Mouse (Mus musculus) CH12.LX (cell line): ENCODE results near the gene Crtc3. TPM values are rescaled to one million over a fixed set of nuclear protein-coding genes. Genes with fewer than 3 reads are reported as not detected.

Experiments
- DNase-seq: peaks from one replicate; pipeline ENCODE4 v3.0.0-alpha.2; 2013; ENCODE audit errors: extremely low read depth
- H3K27ac ChIP-seq: 2 replicates; pipeline ENCODE4 v1.5.1; 2012; ENCODE audit warnings: low read depth, mild to moderate bottlenecking, control low read depth, moderate library complexity; ENCODE audit not compliant: insufficient read depth
- H3K27me3 ChIP-seq: replicated peaks from 2 replicates; pipeline ENCODE3; 2012; ENCODE audit warnings: inconsistent platforms
- H3K36me3 ChIP-seq, 2 experiments: replicated peaks in 1 of 2; 2 replicates each; pipeline versions ENCODE3 to v1.6.1; 2012; ENCODE audit warnings: inconsistent platforms in 1 of 2, low read length in 1 of 2, mild to moderate bottlenecking in 1 of 2, mixed read lengths in 1 of 2, moderate library complexity in 1 of 2; ENCODE audit not compliant: control insufficient read depth in 1 of 2, insufficient read depth in 1 of 2
- H3K4me1 ChIP-seq, 2 experiments: 2 replicates each; pipeline ENCODE4 v1.6.1; 2012; ENCODE audit warnings: inconsistent platforms in 1 of 2, moderate library complexity in 1 of 2; ENCODE audit not compliant: insufficient read depth in 2 of 2, control insufficient read depth in 1 of 2
- H3K4me2 ChIP-seq: 2 replicates; pipeline ENCODE4 v1.6.1; 2012; ENCODE audit warnings: low read depth, mild to moderate bottlenecking, control low read depth; ENCODE audit not compliant: poor library complexity, insufficient read depth, severe bottlenecking
- H3K4me3 ChIP-seq, 3 experiments: fragments of 150-350 bp in 1 of 3; sonication (generic) in 1 of 3; replicated peaks in 1 of 3; 2 replicates each; pipeline versions ENCODE3 to v1.5.1; 2011 to 2012; ENCODE audit warnings: low read depth in 2 of 3, low read length in 2 of 3, mild to moderate bottlenecking in 2 of 3, moderate library complexity in 2 of 3, control low read depth in 1 of 3, improper control_type of control experiment in 1 of 3, inconsistent platforms in 1 of 3, mixed read lengths in 1 of 3; ENCODE audit not compliant: poor library complexity in 1 of 3
- H3K79me2 ChIP-seq: replicated peaks from 2 replicates; pipeline ENCODE4 v1.6.1; 2012; ENCODE audit warnings: mild to moderate bottlenecking, moderate library complexity; ENCODE audit not compliant: control insufficient read depth, poor library complexity, insufficient read depth, severe bottlenecking; ENCODE audit errors: extremely low read depth
- H3K9ac ChIP-seq: 2 replicates; pipeline ENCODE4 v1.6.1; 2012; ENCODE audit warnings: low read depth, mild to moderate bottlenecking, control low read depth, moderate library complexity; ENCODE audit not compliant: insufficient read depth
- H3K9me3 ChIP-seq: replicated peaks from 2 replicates; pipeline ENCODE3; 2012; ENCODE audit warnings: low read length, inconsistent platforms, mixed read lengths
- CHD1 ChIP-seq: IDR thresholded peaks from 2 replicates; pipeline ENCODE4 v1.6.1; 2012; ENCODE audit warnings: low read depth, low read length, improper control_type of control experiment, inconsistent platforms
- ETS1 ChIP-seq: conservative IDR thresholded peaks from 2 replicates; pipeline ENCODE4 v1.6.1; 2012; ENCODE audit warnings: low read depth, mild to moderate bottlenecking, inconsistent platforms, low read length, improper control_type of control experiment, moderate library complexity
- IRF4 ChIP-seq: IDR thresholded peaks from 2 replicates; pipeline ENCODE4 v1.6.1; 2014; ENCODE audit warnings: low read depth, mild to moderate bottlenecking, inconsistent platforms, low read length, improper control_type of control experiment
- JUND ChIP-seq: conservative IDR thresholded peaks from 2 replicates; pipeline ENCODE4 v1.6.1; 2011; ENCODE audit warnings: low read depth, low read length, improper control_type of control experiment
- KAT2A ChIP-seq: IDR thresholded peaks from 2 replicates; pipeline ENCODE4 v1.6.1; 2012; ENCODE audit warnings: low read length, improper control_type of control experiment, inconsistent platforms; ENCODE audit not compliant: insufficient replicate concordance
- MAFK ChIP-seq: IDR thresholded peaks from 2 replicates; pipeline ENCODE4 v1.6.1; 2011; ENCODE audit warnings: low read length, improper control_type of control experiment; ENCODE audit not compliant: insufficient replicate concordance
- MAX ChIP-seq: IDR thresholded peaks from 2 replicates; pipeline ENCODE4 v1.6.1; 2011; ENCODE audit warnings: low read length, improper control_type of control experiment
- MAZ ChIP-seq: IDR thresholded peaks from 2 replicates; pipeline ENCODE4 v1.6.1; 2012; ENCODE audit warnings: low read depth, mild to moderate bottlenecking, inconsistent platforms, low read length, improper control_type of control experiment, moderate library complexity
- MEF2A ChIP-seq: IDR thresholded peaks from 2 replicates; pipeline ENCODE4 v1.6.1; 2014; ENCODE audit warnings: low read depth, mild to moderate bottlenecking, inconsistent platforms, low read length, improper control_type of control experiment, borderline replicate concordance
- MXI1 ChIP-seq: IDR thresholded peaks from 2 replicates; pipeline ENCODE4 v1.6.1; 2011; ENCODE audit warnings: mild to moderate bottlenecking, low read depth, low read length, improper control_type of control experiment
- MYC ChIP-seq: IDR thresholded peaks from 2 replicates; pipeline ENCODE4 v1.6.1; 2011; ENCODE audit warnings: low read depth, mild to moderate bottlenecking, improper control_type of control experiment, low read length
- PAX5 ChIP-seq: IDR thresholded peaks from 2 replicates; pipeline ENCODE4 v1.6.1; 2012; ENCODE audit warnings: low read length, inconsistent platforms, mixed read lengths
- POLR2AphosphoS2 ChIP-seq: IDR thresholded peaks from 2 replicates; pipeline ENCODE4 v1.6.1; 2011; ENCODE audit warnings: low read depth, low read length, improper control_type of control experiment
- RAD21 ChIP-seq: IDR thresholded peaks from 2 replicates; pipeline ENCODE4 v1.6.1; 2011; ENCODE audit warnings: low read depth, mild to moderate bottlenecking, low read length, improper control_type of control experiment, moderate library complexity
- RCOR1 ChIP-seq: conservative IDR thresholded peaks from 2 replicates; pipeline ENCODE4 v1.6.1; 2012; ENCODE audit warnings: low read depth, mild to moderate bottlenecking, inconsistent platforms, low read length, improper control_type of control experiment
- UBTF ChIP-seq: IDR thresholded peaks from 2 replicates; pipeline ENCODE4 v1.6.1; 2012; ENCODE audit warnings: low read depth, mild to moderate bottlenecking, inconsistent platforms, low read length, improper control_type of control experiment, moderate library complexity
- USF1 ChIP-seq: IDR thresholded peaks from 2 replicates; pipeline ENCODE4 v1.6.1; 2014; ENCODE audit warnings: low read depth, mild to moderate bottlenecking, inconsistent platforms, low read length, improper control_type of control experiment
- USF2 ChIP-seq: conservative IDR thresholded peaks from 2 replicates; pipeline ENCODE4 v1.6.1; 2011; ENCODE audit warnings: low read depth, low read length, improper control_type of control experiment
- ZKSCAN1 ChIP-seq: IDR thresholded peaks from 2 replicates; pipeline ENCODE4 v1.6.1; 2012; ENCODE audit warnings: low read depth, inconsistent platforms, low read length, improper control_type of control experiment, borderline replicate concordance
- dilution Hi-C: fragments of 300-500 bp; cut with MboI; formaldehyde crosslinking; loops from 2 replicates; pipeline ENCODE4 v1.14.3; 2020; ENCODE audit warnings: low sequenced_read_pairs; ENCODE audit not compliant: extremely low pct_unique_long_range_greater_than_20kb, extremely low pct_ligation_motif_present
- in situ Hi-C: fragments of 300-500 bp; cut with MboI; formaldehyde crosslinking; loops from 3 replicates; pipeline ENCODE4 v1.14.3; 2019; ENCODE audit warnings: low sequenced_read_pairs, low pct_ligation_motif_present, low pct_unique_long_range_greater_than_20kb, mixed read lengths
- polyA plus RNA-seq: library from polyadenylated mRNA; unstranded; fragments of >175 nt; gene quantifications from 2 replicates; pipeline ENCODE4 v1.2.1, GENCODE M21; 2012; ENCODE audit warnings: low read depth; ENCODE audit not compliant: insufficient read length
- total RNA-seq, 2 experiments: library from RNA; depleted of rRNA; stranded (reverse); fragments of 300-350 nt in 1 of 2; fragments of >200 nt in 1 of 2; gene quantifications; 2 replicates each; pipeline ENCODE4 v1.2.3; 2012 to 2014

The Crtc3 gene
- total and polyA plus RNA-seq, 3 experiments = 1.2 to 9.1 (median 4.4) TPM

GRCm38 (mm10) chr7:80586161-80586560, 102.5 kb downstream of the Crtc3 start:
- H3K27me3 ChIP-seq = no peaks in the 10 kb centered on the region
- no peaks in the 10 kb centered on the region for H3K79me2 ChIP-seq
- dilution Hi-C loops = no loop called here
- peaks cover 6 to 21% of the 10 kb centered on the region in 2 experiments; a peak in 3 of 4 replicates for H3K4me1 ChIP-seq
- H3K4me2 ChIP-seq = no peak overlapping the region
- no peak for DNase-seq
- peaks cover 14 to 37% of the 10 kb centered on the region in 2 experiments for H3K36me3 ChIP-seq
- TF ChIP-seq MYC (no peak), RAD21 (no peak), IRF4 (no peak), MEF2A (no peak), RCOR1 (no peak), UBTF (no peak), MAX (no peak), MAFK (no peak), MAZ (no peak), POLR2AphosphoS2 (no peak), JUND (no peak), ZKSCAN1 (no peak)
- H3K9me3 ChIP-seq = no peaks in the 10 kb centered on the region
- H3K4me3 ChIP-seq = no peak overlapping the region
- in situ Hi-C loops = loop anchor here (25.0 kb wide), 1 partner anchor 449 kb away; no protein-coding TSS in a partner anchor
- no peak overlapping the region for H3K9ac ChIP-seq
- H3K27ac ChIP-seq = no peak overlapping the region

- H3K27ac ChIP-seq = no peak overlapping the region
- no peak for DNase-seq
- dilution Hi-C loops (no loop called here), in situ Hi-C loops (loop anchor here (25.0 kb wide), 1 partner anchor 448 kb away; no protein-coding TSS in a partner anchor)
- peaks cover 8 to 21% of the 10 kb centered on the region in 2 experiments for H3K4me1 ChIP-seq
- H3K9ac ChIP-seq = no peak overlapping the region
- H3K4me3 ChIP-seq = no peak overlapping the region
- no peak overlapping the region for H3K4me2 ChIP-seq
- H3K36me3 ChIP-seq = peaks cover 12 to 29% of the 10 kb centered on the region in 2 experiments
- no peaks in the 10 kb centered on the region for H3K27me3 ChIP-seq
- H3K9me3 ChIP-seq = no peaks in the 10 kb centered on the region
- TF ChIP-seq PAX5 (no peak), MXI1 (no peak), UBTF (no peak), MAZ (no peak), USF2 (no peak), POLR2AphosphoS2 (no peak), CHD1 (no peak), ZKSCAN1 (no peak), ETS1 (no peak), USF1 (no peak), KAT2A (no peak), JUND (no peak)
- no peaks in the 10 kb centered on the region for H3K79me2 ChIP-seq
Observed at GRCm38 (mm10) chr7:80585380-80585779, 103.3 kb downstream of the Crtc3 start.
